Mouse (Mus musculus) layer of hippocampus, adult 9-11 months (tissue): ENCODE data around the gene Fbxl19.
"Not testable (repeated sequence)": the region's sequence is repeated elsewhere in the genome, so short reads cannot be mapped to it uniquely, and the experiment has no call there.

ENCODE experiments used
- DNase-seq: peaks from one replicate; pipeline ENCODE4 v3.0.0; 2022

Fbxl19 gene

DNA sequence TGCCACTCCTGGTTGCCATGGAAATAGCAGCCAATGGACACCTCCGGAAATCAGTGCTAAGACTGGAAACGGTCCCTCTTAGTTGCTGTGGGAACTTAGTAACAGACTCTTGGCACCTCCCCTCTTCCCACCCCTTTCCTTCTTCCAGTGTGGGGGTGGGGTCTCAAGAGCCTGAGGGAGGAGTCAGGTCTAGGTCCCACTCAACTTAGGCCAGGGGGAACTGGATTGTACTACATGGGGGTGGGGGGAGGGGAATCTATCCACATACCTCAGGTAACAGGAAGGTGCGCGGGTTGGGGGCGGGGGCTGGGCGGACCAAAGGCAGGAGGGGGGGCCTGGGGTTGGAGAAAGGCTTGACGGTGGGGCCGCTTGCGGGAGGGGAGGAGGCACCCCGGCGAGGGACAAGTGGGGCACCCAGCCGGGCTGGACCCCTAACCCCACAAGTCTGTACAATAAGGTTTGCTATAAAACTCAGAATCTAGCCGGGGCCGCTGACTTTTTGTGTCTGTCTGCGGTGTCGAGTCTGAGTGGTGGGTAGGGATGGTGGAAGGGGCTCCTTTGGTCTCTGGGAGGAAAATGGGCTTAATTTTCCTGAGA, 24.8 kb downstream of the Fbxl19 start:
- DNase-seq, result peak; percentile 98

DNA sequence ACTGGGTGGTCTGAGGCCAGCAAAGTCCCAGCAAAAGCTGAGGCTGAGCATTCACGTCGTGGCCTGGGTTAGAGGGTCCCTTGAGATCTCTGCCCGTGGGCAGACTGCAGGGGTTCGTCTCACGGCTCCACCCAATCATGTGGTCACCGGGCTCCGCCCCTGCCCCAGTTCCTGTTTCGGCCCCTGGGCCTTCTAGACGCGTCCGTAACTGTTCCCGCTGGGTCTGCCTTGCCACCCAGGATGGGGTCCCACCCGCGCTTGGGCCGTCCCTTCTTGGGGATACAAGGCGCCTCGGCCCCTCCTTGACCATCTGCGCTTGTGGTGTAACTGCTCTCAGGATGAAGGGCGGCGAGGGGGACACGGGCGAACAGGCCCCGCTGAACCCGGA, 25.3 kb downstream of the Fbxl19 start, which contains the start of gene Orai3:
Gene Orai3, plus strand, starts transcription at position 165 of the 388 bp plus-strand sequence.
- peak; percentile 88 for DNase-seq

DNA sequence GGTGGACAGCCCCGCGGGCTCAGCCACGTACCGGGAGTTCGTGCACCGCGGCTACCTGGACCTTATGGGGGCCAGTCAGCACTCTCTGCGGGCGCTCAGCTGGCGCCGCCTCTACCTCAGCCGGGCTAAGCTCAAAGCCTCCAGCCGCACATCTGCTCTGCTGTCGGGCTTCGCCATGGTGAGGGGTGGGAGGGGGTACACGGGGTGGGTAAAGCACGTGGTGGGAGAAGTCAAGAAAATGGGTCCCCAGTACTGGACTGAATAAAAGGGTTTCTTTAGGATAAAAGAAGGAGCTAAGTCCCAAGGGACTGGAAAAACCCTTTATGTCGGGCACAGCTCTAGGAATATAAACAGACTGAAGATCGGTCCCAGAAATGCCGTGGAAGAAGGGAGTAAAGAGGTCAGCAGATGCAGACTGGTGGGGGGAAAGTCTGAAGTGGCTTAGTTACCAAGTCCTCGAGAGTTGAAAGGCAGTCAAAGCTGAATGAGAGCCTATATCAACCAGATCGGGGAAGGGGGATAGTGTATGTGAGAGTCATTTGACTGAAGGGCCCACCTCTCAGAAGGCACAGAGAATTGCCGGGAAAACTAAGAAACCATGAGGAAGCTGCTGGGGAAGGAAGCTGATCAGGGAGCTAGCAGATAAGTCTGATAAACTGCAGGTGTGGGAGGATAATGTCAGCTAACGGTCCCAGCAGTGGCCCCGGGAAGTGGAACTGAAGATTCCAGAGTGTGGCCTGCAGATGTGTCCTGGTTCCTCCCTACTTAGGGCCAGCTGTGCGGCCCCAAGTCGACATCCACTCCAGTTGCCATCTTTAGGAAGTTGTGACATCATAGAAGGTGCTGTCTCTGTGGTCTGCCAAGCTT, 25.9 kb downstream of the Fbxl19 start:
- no peak for DNase-seq

DNA sequence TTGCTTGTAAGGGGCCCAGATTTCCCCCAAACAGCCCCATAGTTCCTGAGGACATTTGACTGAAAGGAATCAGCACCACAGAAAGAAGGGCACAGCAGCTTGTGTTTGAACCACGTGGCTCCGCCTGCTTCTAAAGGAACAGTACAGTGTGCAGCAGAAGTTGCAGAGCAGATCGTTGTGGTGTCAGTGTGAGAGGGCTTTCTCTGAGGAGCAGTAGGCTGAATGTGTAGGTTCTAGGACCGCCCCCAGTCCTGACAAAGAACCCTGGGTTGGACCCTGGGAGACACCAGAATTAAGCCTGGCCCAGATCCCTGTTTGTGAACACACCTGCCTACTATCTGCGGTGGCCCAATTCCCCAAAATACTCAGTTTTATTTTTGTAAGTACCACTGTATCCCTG, 26.9 kb downstream of the Fbxl19 start:
- DNase-seq, result peak; percentile 69

DNA sequence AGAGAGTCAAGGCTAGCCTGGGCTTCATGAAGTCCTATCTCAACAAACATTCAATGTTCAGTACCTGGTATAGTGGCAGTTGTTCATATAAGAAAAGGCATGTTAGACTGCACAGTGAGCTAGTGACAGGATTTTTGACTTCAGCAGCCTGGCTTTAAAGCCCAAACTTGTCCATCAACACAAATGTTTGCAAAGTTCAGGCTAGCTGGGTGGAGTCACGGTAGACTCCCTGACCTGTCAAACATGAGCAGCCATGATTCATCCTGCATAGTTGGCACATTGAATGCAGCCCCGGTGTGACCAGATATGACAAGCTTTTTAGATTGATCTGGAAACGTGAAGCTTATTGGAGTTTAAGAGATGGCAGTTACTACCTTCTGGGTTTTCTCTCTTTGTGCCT, 27.7 kb downstream of the Fbxl19 start:
- no peak for DNase-seq

- DNase-seq, result no peak
Observed at GRCm38 (mm10) chr7:127772557-127772956, 28.2 kb downstream of the Fbxl19 start.

- DNase-seq, result peak; percentile 67
Observed at GRCm38 (mm10) chr7:127773664-127774384, 29.5 kb downstream of the Fbxl19 start.

DNA sequence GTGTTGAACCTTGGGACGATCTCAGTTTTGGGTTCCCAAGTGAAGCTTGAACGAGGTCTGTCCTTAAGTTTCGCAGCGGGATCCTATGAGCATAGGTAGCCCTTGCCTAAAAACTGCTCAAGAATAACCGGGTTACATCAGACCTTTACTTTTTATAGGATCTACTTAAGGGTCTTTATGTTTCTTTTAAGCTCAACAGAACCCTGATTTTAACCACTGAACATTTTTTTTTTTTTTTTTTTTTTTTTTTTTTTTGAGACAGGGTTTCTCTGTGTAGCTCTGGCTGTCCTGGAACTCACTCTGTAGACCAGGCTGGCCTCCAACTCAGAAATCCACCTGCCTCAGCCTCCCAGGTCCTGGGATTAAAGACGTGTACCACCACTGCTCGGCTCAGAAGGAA, 31.5 kb downstream of the Fbxl19 start:
- not testable (repeated sequence) for DNase-seq

GRCm38 (mm10) chr7:127776426-127776825, 32.1 kb downstream of the Fbxl19 start, which contains the start of gene Setd1a:
TSS of gene Setd1a (plus strand) at chr7:127776670.
- peak; percentile 88 for DNase-seq

- DNase-seq, result peak; percentile 96
Observed at GRCm38 (mm10) chr7:127776878-127777473, 32.6 kb downstream of the Fbxl19 start.

GRCm38 (mm10) chr7:127777474-127778266, 33.3 kb downstream of the Fbxl19 start:
- no peak for DNase-seq

DNA sequence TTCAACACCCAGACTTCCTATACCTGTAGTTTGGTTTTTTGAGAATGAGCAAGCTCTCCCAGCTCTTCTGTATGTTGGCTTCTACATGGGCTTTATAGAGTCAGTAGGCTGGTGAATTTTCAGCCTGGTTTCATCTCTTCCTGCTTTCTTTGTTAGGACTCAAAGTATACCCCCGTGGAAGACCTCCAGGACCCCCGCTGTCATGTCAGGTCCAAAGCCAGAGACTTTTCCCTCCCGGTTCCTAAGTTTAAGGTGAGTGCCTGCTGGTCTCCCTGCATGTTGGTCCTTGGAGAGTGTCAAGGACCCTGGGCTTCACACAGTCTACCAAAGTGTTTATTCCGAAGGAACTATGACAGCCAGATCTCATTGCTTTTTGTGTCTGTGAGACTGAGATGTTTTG, 34.0 kb downstream of the Fbxl19 start:
- no peak for DNase-seq

DNA sequence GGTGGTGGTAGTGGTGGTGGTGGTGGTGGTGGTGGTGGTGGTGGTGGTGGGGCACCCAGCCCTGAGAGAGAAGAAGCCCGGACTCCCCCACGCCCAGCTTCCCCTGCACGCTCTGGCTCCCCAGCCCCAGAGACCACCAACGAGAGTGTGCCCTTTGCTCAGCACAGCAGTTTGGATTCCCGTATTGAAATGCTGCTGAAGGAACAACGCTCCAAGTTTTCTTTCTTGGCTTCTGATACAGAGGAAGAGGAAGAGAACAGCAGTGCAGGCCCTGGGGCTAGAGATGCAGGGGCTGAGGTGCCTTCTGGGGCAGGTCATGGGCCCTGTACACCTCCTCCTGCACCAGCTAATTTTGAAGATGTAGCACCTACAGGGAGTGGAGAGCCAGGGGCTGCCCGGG, 41.0 kb downstream of the Fbxl19 start, which contains the start of gene Gm49388:
Gene Gm49388, plus strand, starts transcription at position 301 of the 400 bp plus-strand sequence.
- no peak for DNase-seq

- no peak for DNase-seq
Observed at GRCm38 (mm10) chr7:127797076-127797845, 52.9 kb downstream of the Fbxl19 start.

DNA sequence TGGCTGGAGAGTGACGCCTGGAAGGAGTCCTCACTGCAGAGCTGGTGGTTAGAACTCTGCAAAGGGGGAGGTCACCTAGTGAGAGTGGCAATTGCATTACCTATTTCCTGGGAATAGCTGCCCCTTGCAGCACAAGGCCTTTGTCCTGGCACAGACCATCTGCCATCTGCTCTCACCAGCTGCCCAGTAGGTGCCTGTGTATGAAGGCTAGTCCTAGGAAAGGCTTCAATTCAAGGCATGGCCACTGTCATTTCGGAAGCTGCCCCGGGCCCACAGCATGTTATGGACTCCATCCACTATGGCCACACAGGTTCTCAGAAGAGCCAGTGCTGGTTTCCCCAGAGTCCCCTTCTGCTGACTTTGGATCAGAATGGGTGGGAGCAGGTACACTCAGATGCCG, 54.2 kb downstream of the Fbxl19 start:
- DNase-seq, result no peak

DNA sequence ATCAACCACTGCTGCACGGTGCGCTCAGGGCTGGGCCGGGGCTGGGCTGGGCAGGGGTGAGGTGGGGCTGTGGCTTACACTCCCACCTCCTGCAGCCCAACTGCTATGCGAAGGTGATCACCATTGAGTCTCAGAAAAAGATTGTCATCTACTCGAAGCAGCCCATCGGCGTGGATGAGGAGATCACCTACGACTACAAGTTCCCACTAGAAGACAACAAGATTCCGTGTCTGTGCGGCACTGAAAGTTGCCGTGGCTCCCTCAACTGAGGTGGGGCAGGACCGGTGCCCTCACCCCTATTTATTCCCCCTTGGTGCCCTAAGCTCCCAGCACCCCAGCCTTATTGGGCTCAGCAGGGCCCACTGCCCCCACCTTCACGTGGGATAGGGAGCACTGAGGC, 54.9 kb downstream of the Fbxl19 start:
- no peak for DNase-seq

DNA sequence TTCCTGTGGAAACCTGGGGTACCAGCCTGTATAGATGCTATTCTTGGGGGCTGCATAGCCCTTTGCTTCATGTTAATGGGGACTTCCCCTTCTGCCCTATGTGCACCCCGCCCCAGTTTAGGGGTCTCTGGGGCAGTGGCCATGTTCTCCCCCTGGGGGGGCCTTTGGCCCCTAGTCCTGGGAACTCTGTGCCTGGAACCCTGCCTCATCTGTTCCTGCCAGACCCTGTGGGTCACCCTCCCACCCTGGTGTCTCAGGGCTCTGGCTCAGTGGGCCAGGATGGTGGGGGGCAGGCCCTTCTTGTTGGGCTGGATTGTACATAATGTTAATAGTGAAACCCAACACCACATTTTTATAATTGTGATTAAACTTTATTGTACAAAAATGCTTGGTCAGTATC, 55.4 kb downstream of the Fbxl19 start:
- DNase-seq, result no peak

GRCm38 (mm10) chr7:127800435-127801009, 56.2 kb downstream of the Fbxl19 start, which contains the start of gene Hsd3b7:
TSS of gene Hsd3b7 (plus strand) at chr7:127800604.
- DNase-seq, result peak; percentile 88

DNA sequence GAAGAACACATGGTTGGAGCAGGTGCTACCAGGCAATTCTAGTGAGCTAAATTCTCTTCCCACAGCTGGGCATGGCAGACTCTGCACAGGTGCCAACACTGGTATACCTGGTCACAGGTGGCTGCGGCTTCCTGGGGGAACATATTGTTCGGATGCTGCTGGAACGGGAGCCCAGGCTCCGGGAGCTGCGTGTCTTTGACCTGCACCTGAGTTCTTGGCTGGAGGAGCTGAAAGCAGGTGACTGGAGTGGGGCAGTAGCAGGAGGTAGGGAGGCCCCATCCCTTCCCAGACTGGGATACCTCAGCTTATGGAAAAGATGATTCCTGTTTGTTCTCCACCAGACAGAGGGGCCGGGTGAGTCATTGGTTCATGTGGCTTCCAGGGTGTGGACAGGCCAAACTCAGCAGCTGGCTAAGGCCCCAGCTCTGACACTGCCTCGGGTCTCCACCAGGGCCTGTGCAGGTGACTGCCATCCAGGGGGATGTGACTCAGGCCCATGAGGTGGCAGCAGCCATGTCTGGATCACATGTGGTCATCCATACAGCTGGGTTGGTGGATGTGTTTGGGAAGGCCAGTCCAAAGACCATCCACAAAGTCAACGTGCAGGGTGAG, 56.8 kb downstream of the Fbxl19 start:
- DNase-seq, result peak; percentile 56

DNA sequence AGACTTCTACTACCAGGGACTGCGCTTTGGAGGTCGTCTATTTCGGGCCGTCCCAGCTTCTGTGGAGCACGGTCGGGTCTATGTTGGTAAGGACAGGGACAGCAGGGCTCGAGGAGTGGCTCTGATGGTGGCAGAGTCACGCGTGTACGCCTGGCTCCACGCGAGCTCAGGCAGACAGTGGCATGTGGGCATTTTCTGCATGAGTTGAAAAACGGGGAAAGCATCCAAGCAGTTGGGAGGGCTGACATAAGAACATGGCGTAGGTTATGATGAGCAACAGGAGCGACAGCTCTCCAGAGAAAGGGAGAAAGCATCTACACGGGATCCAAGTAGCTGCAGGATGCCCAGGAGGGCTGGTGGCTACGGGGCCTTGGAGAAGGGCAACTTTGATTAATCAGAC, 58.0 kb downstream of the Fbxl19 start:
- peak; percentile 61 for DNase-seq
